ENCODE assay signal across 8 mouse cellular contexts in genomic region chr8:80865181-80865784, GRCm38 (mm10). TPM values are rescaled to one million over a fixed set of nuclear protein-coding genes. Genes with fewer than 3 reads are reported as not detected.
DNase-seq lines count a peak whose midpoint lies in the region; ATAC-seq lines count a peak whose summit lies in the region.

No protein-coding gene starts in this region.

- H3K36me3 ChIP-seq in neural tube, embryonic 13.5 days, result no peaks in the 10 kb centered on the region

- intact Hi-C loops in left cerebral cortex, postnatal 14 days (cut with DNase I), result no loop called here

- no peak overlapping the region for H3K9ac ChIP-seq in neural tube, embryonic 13.5 days

- 66% methylated on average over 8 of the region's 8 CpGs for WGBS in neural tube, embryonic 13.5 days

- no peak overlapping the region for H3K4me3 ChIP-seq in neural tube, embryonic 13.5 days

- no peaks in the 10 kb centered on the region for H3K9me3 ChIP-seq in neural tube, embryonic 13.5 days

- peaks cover 46% of the 10 kb centered on the region for H3K4me1 ChIP-seq in neural tube, embryonic 13.5 days (replicated peaks)

- H3K27me3 ChIP-seq in neural tube, embryonic 13.5 days, result no peaks in the 10 kb centered on the region

- ATAC-seq in frontal cortex, adult (ENCODE audit: low TSS enrichment), result peak; percentile 66
- ATAC-seq in neural tube, embryonic 13.5 days (ENCODE audit: low read depth), result no peak

- H3K27ac ChIP-seq in neural tube, embryonic 13.5 days (replicated peaks), result 0 out of 2 replicates have a peak overlapping the region, but pooled peaks have one; percentile 28

- H3K4me2 ChIP-seq in neural tube, embryonic 13.5 days, result no peak overlapping the region

- no peak for DNase-seq in frontal cortex, postnatal 25 days (ENCODE audit: low spot score in 2 of 2)
- DNase-seq in neural tube, embryonic 10.5 days (ENCODE audit: extremely low spot score, low spot score), result no peak
- peak; percentile 50 to 56 for DNase-seq in left cerebral cortex, postnatal 14 days (ENCODE audit: low spot score in 2 of 2)
- no peak for DNase-seq in urinary bladder, adult 18-20 months (ENCODE audit: low spot score in 2 of 2)
- no peak for DNase-seq in thymus, adult 18-20 months
- no peak for DNase-seq in cerebellum, adult 9-10 months

RNA-seq across cellular contexts. Expression of gene Gab1, which starts 15.0 kb away (rescaled TPM):
- 12.8 and 14.2 TPM in 2 replicates for polyA plus RNA-seq in neural tube, embryonic 13.5 days (2015; fragmentation: Nextera tagmentation; extraction: Ambion mirVana)
- 10 to 100 TPM; 12.3 to 14.9 TPM for total RNA-seq in left cerebral cortex, postnatal 14 days (2021)

Comparison
In these comparisons a context has a peak if more than half of its experiments do, and no peak if none do; other contexts are left out.
1. DNase-seq: peak in left cerebral cortex, postnatal 14 days (2 of 2); none in frontal cortex, postnatal 25 days (0 of 2), neural tube, embryonic 10.5 days (single experiment), urinary bladder, adult 18-20 months (0 of 2), thymus, adult 18-20 months (0 of 2) and cerebellum, adult 9-10 months (single experiment).